Mouse (Mus musculus) embryonic stem cell, embryonic (primary cell): Measurements from ENCODE around the gene Ncoa4.

Experiments
- CTCF ChIA-PET, 4 experiments: fragments of 300-600 bp in 2 of 4; fragments of 350-600 bp in 2 of 4; sonication (Branson Sonifier 250); formaldehyde crosslinking; loops; one replicate each; lab custom pipeline; 2022; ENCODE audit warnings: inconsistent platforms in 2 of 4; lab: Charles Lee
- POLR2A ChIA-PET, 4 experiments: fragments of 300-600 bp in 2 of 4; fragments of 350-600 bp in 2 of 4; sonication (Branson Sonifier 250); formaldehyde crosslinking; loops; one replicate each; lab custom pipeline; 2022; ENCODE audit warnings: antibody characterized with exemption in 4 of 4, inconsistent platforms in 1 of 4; lab: Charles Lee

Gene Ncoa4

DNA sequence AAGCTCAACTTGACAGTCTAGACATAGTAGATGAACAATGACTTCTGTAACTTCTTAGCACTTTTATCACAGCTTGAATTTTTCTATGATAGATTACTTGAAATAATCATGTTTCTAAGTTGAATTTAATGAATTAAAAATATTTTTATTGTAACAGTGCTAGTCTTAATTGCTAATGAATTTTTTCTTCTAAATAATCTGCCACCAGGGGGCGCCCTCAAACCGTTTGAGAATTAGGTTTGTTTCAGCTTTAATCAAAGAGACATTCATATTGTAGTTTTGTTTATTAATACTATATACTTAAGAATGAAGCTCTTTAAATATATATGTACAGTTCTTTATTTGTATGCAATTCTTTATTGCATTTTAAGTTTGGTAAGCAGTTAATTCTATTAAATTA lies 69.3 kb downstream of the Ncoa4 start:
- ChIA-PET POLR2A (interaction anchor here in 2 of 4 experiments (0.9 to 1.5 kb wide), 7 partner anchors 13 to 249 kb away, joined by 3 to 6 read pairs (median 3); no protein-coding TSS in a partner anchor), CTCF (interaction anchor here in 3 of 4 experiments (0.6 to 2.8 kb wide), 22 partner anchors 8 to 333 kb away, joined by 3 to 10 read pairs (median 4); partner anchors contain the start of gene Slc18a3 (in 1 of the 3))
